Mouse (Mus musculus) right cerebral cortex, adult 2 months (tissue): ENCODE results near the gene Dync2li1.

Experiments
- DNase-seq, 2 experiments: peaks; one replicate each; pipeline ENCODE4 v3.0.0; 2021 to 2022; ENCODE audit warnings: low spot score in 2 of 2

Gene Dync2li1

DNA sequence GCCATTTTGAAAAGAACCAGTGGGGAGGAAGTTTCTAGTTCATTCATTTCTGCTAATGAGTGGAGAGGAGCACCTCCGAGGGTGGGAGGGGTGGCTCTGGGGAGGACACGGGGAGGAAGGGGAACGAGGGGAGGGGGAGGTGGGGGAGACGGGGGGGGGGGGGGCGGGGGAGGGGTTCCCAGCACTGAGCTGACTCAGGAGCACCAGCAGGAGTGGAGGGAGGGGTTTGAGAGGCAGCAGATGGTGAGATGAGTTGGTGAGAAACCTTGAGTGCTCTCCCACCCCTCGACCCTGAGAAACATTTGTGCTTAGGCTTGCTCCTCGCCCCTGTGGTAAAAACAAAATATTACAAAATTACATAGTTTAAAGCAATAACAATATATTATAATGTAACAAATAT lies 19.6 kb downstream of the Dync2li1 start:
- no peak for DNase-seq

DNA sequence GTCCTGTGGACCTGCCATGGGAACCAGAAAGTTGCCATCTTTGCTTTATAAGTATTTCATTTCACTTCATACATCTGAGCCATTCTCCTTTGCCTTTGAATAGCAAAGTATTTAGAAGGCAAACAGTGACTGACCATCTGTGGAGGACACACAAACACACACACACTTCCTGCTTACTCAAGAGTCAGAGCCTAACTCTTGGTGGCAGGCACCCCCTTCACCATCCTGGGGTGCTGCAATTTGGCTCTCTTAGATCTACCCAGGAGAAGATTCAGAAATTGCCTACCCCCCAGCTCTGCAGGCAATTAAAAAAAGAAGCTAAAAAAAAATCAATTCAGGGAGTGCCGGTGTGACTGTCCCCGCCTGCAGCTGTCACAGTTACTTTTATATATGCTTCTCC lies 20.2 kb downstream of the Dync2li1 start:
- DNase-seq, result no peak

DNA sequence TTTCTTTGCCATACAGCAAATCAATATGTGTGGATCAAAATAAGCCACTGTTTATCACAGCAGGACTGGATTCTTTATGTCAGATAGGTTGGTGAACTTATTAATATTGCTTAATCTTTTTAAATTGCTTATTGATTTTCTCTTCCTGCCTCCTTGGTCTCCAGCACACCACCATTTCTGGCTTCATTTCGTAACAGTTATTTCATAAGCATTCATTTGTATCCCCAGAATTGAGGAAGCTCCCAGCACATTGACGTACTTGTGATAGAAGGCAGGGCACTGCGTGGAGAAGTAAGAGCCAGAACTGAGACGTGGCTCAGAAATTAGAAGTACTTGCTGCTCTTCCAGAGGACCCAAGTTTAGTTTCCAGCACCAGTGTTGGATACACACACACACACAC lies 21.3 kb downstream of the Dync2li1 start:
- DNase-seq, result no peak

- DNase-seq, result no peak
Measured at GRCm38 (mm10) chr17:84650302-84651017, 24.2 kb downstream of the Dync2li1 start.

- DNase-seq, result no peak
Measured at GRCm38 (mm10) chr17:84653544-84653943, 27.2 kb downstream of the Dync2li1 start.

DNA sequence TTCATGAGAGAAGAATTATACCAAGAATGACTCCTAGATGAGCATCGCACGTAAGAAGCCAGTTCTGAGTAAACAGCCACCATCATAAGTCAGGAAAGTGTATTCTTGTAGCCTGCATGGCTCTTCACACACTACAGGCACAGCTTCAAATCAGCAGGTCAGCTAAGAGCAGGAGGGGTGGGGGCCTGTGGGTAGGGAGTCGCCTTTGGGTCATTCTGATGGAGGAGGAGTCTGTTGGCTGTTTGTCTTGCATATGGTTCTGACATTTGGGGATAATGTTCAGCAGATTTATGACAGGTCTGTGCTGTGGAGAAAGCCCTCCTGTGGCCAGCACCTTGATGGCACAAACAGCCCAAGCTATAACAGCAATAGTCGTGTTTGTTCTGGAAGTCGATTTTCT lies 29.9 kb downstream of the Dync2li1 start:
- DNase-seq, result no peak

- DNase-seq, result no peak
Measured at GRCm38 (mm10) chr17:84656653-84657421, 30.5 kb downstream of the Dync2li1 start.

DNA sequence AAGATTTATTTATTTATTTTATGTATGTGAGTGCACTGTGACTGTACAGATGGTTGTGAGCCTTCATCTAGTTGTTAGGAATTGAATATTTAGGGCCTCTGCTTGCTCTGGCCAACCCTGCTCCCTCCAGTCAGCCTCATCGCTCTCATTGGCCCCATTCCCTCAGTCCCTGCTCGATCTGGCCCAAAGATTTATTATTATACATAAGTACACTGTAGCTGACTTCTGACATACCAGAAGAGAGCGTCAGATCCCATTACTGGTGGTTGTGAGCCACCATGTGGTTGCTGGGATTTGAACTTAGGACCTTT lies 31.1 kb downstream of the Dync2li1 start:
- DNase-seq, result no peak

DNA sequence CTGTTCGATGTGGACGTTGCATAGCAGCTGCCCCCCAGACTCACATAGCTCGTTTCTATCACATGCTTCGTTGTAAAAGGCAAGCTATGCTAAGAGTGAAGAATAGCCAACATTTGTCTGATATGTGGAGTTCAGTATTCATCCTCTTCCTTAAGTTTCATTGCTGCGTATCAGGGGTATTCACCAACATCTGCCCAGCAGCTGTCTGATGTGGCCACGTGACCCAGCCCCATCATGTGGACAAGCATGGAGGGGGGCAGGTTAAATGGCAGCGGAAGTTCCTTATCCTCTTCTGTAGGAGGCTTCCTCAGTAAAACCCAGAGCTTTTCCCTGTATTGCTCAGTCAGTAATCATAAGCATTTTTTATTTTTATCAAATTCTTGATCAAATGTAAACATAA lies 31.5 kb downstream of the Dync2li1 start:
- no peak for DNase-seq

GRCm38 (mm10) chr17:84658195-84658594 lies 31.9 kb downstream of the Dync2li1 start:
- no peak for DNase-seq

GRCm38 (mm10) chr17:84658951-84659350 lies 32.7 kb downstream of the Dync2li1 start:
- DNase-seq, result no peak

- DNase-seq, result no peak
Measured at GRCm38 (mm10) chr17:84665053-84665452, 38.8 kb downstream of the Dync2li1 start.

GRCm38 (mm10) chr17:84665691-84666090 lies 39.4 kb downstream of the Dync2li1 start:
- DNase-seq, result no peak

GRCm38 (mm10) chr17:84667848-84668247 lies 41.6 kb downstream of the Dync2li1 start:
- no peak for DNase-seq

- DNase-seq, result no peak
Measured at GRCm38 (mm10) chr17:84672376-84673369, 46.4 kb downstream of the Dync2li1 start.

DNA sequence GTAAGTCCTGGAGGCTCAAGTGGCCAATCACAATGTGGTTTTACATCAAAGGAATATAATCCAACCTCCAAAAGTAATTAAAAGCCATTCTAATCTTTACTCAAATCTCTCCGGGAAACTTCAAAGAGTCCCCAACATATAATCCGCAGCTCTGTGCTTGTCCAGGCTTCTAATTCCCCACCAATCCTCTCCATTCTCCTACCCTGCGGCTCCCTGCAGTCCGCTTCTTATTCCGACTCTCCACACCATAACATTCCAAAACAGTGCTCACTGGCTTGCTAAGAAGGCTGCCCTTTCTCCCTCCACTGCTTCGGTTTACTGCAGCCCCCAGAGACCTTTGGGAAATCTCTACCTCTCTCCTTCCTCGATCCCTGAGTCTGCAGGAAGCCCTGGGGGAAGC lies 47.8 kb downstream of the Dync2li1 start:
- DNase-seq, result no peak

- DNase-seq, result peak; percentile 39 to 47
Measured at GRCm38 (mm10) chr17:84675204-84675603, 48.9 kb downstream of the Dync2li1 start.

- DNase-seq, result no peak
Measured at GRCm38 (mm10) chr17:84675951-84676366, 49.7 kb downstream of the Dync2li1 start, which contains the start of gene Abcg8. TSS of gene Abcg8 (plus strand) at chr17:84676302.

DNA sequence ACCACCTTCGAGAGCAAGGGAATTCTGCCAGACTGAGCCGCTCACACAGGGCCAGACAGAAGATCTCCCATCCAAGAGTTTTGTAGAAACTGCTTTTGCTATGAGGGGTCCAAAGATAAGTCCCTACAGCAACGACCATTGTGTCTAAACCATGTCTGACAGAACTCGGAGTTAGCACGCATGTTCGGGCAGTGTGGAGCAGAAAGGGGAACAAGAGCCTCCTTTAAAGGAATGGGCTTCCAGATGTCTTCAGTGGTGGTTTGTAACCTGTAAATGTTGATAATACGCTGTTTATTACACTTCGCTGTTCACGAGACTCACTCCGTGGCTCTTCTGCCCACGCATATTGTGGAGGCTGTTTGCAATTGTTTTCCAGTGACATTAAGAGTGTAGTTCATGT lies 51.3 kb downstream of the Dync2li1 start:
- no peak for DNase-seq

GRCm38 (mm10) chr17:84681670-84682069 lies 55.4 kb downstream of the Dync2li1 start:
- DNase-seq, result peak in 1 of 2 experiments; percentile 25

GRCm38 (mm10) chr17:84682734-84683717 lies 56.7 kb downstream of the Dync2li1 start, which contains the start of gene Abcg5:
TSS of gene Abcg5 (minus strand) at chr17:84683011.
- DNase-seq, result no peak
